Mouse (Mus musculus) ovary, postnatal 36 days (tissue): Measurements from ENCODE around the gene Kif7.

Experiments used
- DNase-seq: peaks from one replicate; pipeline ENCODE4 v3.0.0; 2022; ENCODE audit warnings: low spot score, mixed read lengths

The Kif7 gene

DNA sequence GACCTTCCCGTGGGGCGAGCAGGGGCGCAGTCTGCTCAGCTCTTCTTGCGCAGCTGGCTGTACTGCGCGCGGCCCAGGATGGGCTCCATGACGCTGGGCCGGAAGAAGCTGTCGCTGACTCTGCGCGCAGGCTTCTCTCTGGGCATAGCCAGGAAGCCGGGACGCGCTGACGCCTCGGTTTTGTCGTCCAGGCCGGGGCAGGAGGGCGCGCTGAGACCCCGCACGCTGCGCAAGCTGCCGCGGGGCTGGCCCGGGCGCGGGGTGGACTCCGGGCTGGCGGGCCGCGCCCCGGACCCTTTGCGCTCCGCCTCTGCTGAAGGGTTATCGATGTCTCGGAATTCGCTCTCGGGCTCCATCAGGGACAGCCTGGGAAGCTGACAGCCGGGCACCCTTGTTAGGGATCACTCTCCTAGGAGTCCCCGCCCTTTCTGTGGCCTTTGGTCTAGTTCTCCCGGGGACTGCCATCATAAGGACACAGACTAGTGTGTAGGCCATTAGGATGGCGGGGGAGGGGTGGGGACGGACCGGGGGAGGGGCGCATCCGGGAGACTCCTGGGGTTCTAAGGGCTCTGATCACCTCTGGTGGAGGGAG lies 6.0 kb upstream of the Kif7 start:
- DNase-seq: peak; percentile 62

DNA sequence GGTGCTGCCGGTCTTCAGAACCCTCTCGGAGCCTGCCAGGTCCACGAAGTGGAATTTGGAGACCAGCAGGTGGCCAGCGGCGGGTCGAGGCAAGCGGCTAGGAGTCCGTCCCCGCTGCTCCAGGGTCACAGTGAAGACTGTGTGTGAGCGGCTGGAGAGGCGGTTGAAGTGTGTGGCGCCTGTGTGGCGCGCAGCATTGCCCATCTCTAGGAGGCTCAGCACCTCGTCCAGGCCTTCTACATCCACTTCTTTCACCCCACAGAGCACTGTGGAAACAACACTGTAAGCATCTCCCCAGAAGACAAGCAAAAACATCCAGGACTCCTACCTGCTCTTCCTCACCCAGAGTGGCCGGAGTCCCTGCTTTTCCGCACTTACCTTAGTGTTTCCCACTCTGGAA lies 4.7 kb downstream of the Kif7 start:
- no peak for DNase-seq

DNA sequence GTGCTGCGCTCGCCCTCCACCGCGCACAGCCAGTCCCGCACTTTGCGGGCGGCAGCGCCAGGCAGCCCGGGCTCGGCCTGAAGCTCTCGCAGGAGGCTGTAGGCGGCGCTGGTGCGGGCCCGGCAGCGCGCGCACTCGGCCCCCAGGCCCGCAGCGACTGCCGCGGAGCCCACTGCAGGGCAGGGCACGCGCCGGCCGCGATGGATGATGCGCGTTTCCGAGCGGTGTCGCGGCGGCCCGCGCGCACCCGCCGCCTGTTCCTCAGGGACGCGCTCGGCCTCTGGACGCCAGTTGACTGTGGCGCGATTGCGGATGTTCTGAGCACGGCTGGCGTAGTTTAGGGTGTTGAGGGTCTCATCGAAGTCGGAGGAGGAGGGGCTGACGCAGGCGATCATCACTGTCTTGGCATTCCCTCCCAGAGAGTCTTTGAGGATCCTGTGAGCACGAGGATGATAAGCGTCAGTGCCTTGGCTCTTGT lies 5.4 kb downstream of the Kif7 start:
- no peak for DNase-seq

DNA sequence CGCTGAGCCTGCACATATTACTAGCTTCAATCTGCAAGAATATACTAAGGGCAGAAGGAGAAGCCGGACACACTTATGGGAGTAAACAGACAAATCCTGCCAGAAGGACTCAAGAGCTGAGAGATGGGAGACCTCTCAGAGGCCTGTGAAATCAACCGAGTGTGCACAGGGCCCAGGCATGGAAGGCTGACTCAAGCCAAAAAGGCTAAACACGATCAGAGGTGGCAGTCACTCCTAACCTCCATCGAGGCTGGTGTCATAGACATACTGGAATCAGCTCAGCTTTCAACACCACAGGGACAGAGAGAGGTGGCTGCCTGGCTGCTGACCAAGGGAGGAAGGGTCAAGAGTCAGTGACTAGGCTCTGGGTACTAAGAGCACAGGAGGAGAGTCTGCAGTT lies 10.3 kb downstream of the Kif7 start:
- DNase-seq: no peak

DNA sequence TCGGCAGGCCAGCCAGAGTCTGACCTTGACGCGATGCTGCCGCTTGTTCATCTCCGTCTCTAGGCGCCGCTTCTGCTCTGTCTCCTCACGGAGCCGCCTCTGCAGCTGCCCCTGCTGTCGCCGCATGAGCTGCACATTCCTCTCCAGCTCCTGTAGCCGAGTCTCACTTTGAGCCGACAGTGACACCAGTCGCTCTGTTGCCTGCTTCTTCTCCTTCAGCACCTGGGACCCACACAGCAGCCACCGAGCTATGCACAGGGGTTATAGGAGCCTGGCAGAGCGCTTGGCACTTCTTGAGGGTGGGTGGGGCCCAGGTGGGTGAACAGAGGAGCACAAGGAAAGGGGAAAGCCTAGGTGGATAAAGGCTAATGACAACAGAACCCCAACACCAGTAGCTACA lies 12.8 kb downstream of the Kif7 start:
- no peak for DNase-seq

DNA sequence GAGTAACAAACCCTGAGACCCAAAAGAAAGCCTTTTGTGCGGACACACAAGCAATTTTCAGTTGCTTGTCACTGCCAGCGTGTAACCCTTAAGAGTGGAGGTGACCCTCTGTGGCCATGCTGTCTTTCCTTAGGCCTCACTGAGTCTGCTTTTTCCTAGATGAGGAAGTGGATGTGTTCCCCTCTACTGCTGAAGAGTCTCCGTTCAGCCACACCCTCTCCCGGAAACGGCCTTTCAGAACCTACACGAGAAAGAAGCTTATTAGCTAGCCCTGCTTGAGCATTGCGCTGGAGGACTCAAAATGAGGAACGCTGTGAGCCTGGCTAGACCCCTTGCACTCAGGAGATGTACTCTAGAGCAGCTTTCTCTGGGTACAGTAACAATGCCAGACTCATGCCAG lies 19.0 kb downstream of the Kif7 start:
- DNase-seq: no peak

DNA sequence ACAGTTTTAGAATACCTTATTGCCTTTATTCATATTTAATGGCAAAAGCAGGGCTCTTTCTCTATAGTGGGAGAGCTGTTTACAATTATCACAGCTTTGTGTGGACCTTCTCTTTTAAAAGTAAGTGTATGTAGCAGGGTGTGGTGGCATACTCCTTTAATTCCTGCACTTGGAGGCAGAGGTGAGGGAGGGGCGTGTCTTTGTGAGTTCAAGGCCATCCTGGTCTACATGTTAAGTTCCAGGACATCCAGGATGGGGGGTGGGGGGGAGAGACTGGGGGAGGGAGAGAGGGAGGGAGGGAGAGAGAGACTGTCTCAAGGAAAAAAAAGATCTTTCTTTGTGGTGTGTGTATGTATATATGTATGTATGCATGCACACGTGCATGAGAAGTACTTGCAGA lies 35.3 kb downstream of the Kif7 start:
- DNase-seq: no peak

DNA sequence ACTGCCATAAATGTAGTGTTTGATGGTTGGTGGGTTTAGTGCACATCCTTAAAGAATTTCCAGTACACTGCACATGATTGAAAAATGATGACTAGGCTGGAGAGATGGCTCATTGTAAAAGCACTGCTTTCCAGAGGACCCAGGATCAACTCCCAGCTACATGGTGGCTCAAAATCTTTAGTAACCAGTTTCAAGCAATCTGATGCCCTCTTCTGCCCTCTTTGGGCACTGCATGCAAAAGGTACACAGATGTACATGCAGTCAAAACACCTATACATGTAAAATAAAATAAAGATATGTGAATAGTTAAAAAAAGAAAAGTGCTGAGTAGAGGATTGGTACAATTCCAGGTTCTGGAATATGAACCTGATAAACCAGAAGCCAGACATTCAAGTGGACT lies 36.3 kb downstream of the Kif7 start:
- no peak for DNase-seq

DNA sequence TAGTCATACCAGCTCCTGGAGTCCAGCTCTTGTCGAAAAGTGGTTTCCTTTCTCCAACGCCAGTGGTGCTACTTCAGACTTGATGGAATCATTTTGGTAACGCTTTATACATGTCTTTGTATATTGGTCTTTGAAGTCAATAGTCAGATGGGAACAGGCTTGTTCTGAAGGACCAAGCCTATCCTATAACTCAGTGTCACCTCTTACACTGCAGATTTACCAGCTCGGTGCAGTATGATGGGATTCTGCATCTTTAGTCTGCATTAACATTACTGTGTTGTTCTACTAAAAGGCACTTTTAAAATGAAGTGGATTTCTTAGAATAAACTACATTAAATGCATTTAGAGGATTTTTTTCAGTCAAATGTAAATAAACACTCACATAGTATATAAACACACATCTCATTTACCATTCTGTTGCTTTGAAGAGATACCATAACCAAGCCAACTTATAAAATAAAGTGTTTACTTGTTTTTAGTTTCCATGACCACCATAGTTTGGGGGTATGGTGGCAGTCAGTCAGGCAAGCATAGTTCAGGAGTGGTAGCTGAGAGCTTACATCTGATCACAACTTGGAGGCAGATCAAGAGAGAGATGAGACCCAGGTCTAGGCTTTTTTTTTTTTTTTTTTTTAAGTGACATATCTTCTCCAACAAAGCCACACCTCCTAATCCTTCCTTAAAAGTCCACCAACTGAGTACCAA lies 44.5 kb downstream of the Kif7 start:
- DNase-seq: no peak

DNA sequence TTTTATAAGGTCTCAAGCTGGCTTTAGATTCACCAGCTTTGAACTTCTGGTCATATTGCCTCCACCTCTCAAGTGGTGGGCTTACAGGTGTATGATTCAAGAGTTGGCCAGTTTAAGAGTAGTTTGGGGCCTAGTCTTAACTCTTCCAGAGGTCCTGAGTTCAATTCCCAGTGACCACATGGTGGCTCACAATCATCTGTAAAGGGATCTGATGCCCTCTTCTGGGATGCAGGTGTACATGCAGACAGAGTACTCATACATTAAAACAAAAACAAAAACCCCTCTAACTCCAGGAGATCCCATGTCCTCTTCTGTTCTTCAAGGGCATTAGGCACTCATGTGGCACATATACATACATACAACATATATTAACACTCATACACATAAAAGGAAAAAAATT lies 48.8 kb downstream of the Kif7 start:
- DNase-seq: no peak

DNA sequence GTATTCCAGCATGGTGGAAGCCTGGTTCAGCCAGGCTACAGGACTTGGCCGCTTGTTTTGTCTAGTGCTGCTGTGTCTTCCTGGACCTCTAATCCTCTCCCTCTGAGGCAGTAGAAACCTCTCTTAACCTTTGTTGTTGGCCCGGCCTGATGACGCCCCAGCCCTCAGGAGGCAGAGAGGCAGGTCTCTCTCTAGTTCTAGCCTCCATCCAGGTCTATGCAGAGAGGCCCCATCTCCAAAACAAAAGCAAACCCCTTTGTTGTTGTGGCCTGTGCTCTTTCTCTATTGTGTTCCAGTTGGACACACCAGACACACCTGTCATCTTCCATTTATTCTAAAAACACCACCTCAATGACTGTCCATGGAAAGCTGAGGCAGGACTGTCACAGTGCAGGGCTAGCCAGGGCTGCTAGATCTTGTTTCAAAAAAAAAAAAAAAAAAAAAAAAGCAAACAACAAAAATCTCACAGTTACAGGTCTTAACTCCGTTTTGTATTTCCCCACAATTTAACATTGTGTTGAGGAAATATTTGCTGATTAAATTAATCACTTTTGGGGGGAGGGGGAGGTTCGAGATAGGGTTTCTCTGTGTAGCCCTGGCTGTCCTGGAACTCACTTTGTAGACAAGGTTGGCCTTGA lies 54.1 kb downstream of the Kif7 start:
- no peak for DNase-seq

DNA sequence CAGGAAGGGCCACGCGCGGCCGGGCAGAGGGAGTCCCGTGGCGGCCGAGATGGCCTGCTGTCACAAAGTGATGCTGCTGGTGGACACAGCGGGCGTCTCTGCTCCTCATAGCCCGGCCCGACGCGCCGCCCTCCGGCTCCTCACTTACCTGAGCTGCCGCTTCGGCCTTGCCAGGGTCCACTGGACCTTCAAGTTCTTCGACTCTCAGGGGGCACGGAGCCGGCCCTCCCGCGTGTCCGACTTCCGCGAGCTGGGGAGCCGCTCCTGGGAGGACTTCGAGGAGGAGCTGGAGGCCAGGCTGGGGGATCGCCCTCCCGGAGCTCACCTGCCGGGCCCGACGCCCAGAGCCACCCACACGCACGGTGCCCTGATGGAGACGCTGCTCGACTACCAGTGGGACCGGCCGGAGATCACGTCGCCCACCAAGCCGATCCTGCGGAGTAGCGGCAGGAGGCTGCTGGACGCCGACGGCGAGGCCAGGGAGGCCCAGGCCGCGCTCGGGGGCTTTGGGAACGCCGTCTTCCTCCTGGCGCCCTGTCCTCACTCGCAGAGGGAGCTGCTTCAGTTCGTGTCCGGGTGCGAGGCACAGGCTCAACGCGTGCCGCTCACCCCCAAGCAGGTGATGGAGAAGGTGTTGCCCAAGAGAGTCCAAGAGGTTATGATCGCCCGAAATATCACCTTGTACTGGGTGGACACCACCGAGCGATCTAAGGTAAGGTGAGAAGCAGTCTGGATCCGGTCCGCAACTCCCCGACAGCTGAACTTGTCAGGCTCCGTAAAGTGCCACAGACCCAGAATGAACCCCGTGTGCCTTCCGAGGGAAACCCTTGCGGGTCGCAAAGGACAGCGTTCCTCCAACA lies 55.0 kb downstream of the Kif7 start:
- DNase-seq: no peak

DNA sequence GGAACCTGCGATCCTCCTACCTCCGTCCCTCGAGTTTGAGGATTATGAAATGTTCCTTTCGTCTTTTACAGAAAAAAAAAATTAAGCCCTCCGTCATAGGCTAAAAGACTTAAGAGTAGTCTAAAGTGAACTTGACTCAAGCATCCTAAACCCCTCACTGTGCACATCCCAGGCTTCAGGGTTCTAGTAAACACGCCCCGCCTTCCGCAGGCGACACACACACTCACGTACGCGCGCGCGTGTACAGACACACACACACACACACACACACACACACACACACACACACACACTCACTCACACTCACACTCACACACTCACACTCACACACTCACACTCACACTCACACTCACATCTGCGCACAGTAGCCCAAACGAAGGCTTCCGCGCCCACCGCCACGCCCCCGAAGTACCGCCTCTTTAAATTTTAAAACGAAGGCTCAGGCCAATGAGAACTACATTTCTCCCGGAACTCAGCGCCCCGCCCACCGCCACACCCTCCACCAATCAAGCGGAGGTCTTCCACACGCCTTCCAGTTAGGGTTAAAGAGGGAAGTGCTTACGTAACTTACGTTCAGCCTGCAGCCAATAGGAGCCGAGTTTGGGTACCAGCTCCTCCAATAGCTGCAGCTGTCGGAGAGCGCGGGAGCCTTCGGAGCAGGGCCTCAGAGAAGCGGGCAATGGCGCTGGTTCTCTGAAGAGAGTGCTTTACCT lies 55.8 kb downstream of the Kif7 start, which contains the start of gene Ticrr:
TSS of gene Ticrr (plus strand) at position 619 of the 713 bp plus-strand sequence.
- DNase-seq: peak; percentile 94

DNA sequence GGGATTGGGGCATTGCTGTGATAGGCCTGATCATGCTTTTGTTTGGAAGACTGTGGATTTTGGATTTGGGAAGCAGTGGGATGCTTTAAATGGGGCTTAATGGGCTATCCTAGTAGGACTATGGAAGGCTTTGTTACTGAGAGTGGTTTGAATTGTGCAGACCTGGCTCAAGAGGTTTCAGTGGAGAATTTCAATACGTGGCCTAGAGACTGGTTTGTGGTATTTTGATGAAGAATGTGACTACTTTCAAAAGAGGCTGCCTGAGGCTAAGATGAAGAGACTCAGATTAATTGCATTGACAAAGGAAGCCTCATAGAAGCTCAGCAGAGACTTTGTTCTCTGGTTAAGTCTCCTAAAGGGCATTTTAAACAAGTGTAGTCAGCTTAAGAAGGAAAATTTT lies 60.9 kb downstream of the Kif7 start:
- no peak for DNase-seq

DNA sequence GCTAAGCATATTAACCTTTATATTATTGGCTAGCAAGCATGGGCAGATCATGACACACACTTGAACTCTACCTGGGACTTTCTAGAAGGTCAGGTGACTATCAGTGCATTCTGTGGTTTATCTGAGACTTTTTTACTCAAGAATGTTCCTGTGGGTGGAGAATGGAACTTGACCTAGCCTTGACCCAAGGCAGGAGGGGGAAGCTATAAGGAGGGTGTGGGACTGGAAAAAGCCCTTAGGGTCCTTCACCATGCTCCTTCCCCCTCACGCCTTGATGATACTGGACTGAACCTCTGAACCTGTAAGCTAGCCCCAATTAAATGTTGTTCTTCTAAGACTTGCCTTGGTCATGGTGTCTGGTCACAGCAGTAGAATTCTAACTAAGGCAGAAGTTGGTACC lies 61.3 kb downstream of the Kif7 start:
- DNase-seq: no peak

DNA sequence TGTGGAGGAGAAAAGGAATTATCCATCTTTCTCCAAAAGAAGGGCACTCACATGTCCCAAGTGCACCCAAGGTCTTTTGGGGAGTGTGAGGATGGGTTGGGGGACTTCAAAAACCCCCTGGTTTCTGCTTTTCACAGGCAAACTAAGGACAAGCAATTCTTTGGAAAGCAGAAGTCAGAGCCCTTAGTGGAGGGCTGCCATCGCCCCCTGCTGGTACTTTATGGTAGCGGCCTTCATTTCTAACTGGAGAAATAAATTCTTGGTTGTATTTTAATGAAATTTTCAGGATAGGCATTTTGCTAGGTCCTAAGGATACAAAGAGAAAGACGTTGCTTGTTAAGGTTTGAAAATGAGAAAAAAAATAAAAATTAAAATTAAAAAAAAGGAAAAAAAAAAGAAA lies 66.5 kb downstream of the Kif7 start:
- DNase-seq: peak; percentile 20
